ENCODE assay signal across 8 mouse cellular contexts in genomic region chr13:58215592-58216341, GRCm38 (mm10). TPM values are rescaled to one million over a fixed set of nuclear protein-coding genes. Genes with fewer than 3 reads are reported as not detected.
DNase-seq lines count a peak whose midpoint lies in the region; ATAC-seq and TF ChIP-seq lines count a peak whose summit lies in the region.

TSS of gene Ubqln1 (minus strand) at chr13:58215653.

- no peaks in the 10 kb centered on the region for H3K27me3 ChIP-seq in hindbrain, postnatal 0 days (ENCODE audit: insufficient read depth, low read length)

- WGBS in hindbrain, postnatal 0 days, result 2% methylated on average over 62 of the region's 62 CpGs

- H3K4me2 ChIP-seq in hindbrain, postnatal 0 days (ENCODE audit: low read depth, low read length), result peak within 1 kb of the TSS; percentile 68

- no peaks in the 10 kb centered on the region for H3K9me3 ChIP-seq in hindbrain, postnatal 0 days (ENCODE audit: low read length)

- H3K36me3 ChIP-seq in hindbrain, postnatal 0 days (ENCODE audit: insufficient read depth, low read length), result no peaks in the 10 kb centered on the region

- H3K4me3 ChIP-seq in gastrocnemius, adult 2 months, result peak within 1 kb of the TSS; percentile 92
- peak within 1 kb of the TSS; percentile 93 for H3K4me3 ChIP-seq in hindbrain, postnatal 0 days (ENCODE audit: low read length)
- H3K4me3 ChIP-seq in left cerebral cortex, adult 2 months, result peak within 1 kb of the TSS; percentile 92

- H3K4me1 ChIP-seq in hindbrain, postnatal 0 days (ENCODE audit: insufficient read depth, low read length), result peaks cover 14% of the 10 kb centered on the region

- DNase-seq in ZHBTc4 (ENCODE audit: low read depth, low spot score), result peak; percentile 90
- peak; percentile 94 for DNase-seq in gastrocnemius, adult 2 months
- peak; percentile 95 for DNase-seq in hindbrain, postnatal 0 days (ENCODE audit: low spot score)
- DNase-seq in left cerebral cortex, adult 2 months (ENCODE audit: extremely low spot score in 1 of 2, low spot score in 2 of 2), result peak; percentile 91 to 93
- DNase-seq in right cerebral cortex, adult 2 months (ENCODE audit: low spot score in 2 of 2), result peak; percentile 88 to 94
- DNase-seq in urinary bladder, postnatal 14 days (ENCODE audit: low spot score), result peak; percentile 88

- peak; percentile 86 for ATAC-seq in common myeloid progenitor, adult 5-6 weeks (replicated peaks; ENCODE audit: low read depth, poor library complexity, severe bottlenecking)
- ATAC-seq in hindbrain, postnatal 0 days, result peak; percentile 95
- ATAC-seq in megakaryocyte, adult 5-6 weeks (ENCODE audit: poor library complexity, severe bottlenecking), result peak; percentile 98

- peak within 1 kb of the TSS; percentile 98 for H3K27ac ChIP-seq in gastrocnemius, adult 2 months
- H3K27ac ChIP-seq in hindbrain, postnatal 0 days, result peak within 1 kb of the TSS; percentile 87
- peak within 1 kb of the TSS; percentile 96 for H3K27ac ChIP-seq in left cerebral cortex, adult 2 months

- TF ChIP-seq CTCF in gastrocnemius, adult 2 months (IDR thresholded peaks at IDR 0.05), result peak; percentile 33
- 0 out of 2 replicates have a peak, but pooled peaks have one; percentile 23 for TF ChIP-seq CTCF in hindbrain, postnatal 0 days (IDR thresholded peaks at IDR 0.05; ENCODE audit: low read depth)
- peak; percentile 46 for TF ChIP-seq CTCF in left cerebral cortex, adult 2 months (IDR thresholded peaks at IDR 0.05)

- intact Hi-C loops in gastrocnemius, adult 2 months (cut with DNase I), result no loop called here
- intact Hi-C loops in left cerebral cortex, adult 2 months (cut with DNase I), result loop anchor here (1.0 to 2.0 kb wide), 2 partner anchors 27 to 86 kb away; no protein-coding TSS in a partner anchor

- H3K9ac ChIP-seq in hindbrain, postnatal 0 days (replicated peaks; ENCODE audit: low read length), result peak within 1 kb of the TSS; percentile 83

RNA-seq across cellular contexts. Expression of gene Ubqln1, which starts in this region (rescaled TPM):
- total RNA-seq in common myeloid progenitor, adult 5-6 weeks (2017), result 70.7 and 76.1 TPM in 2 replicates
- 10 to 100 TPM; 49.0 to 51.9 TPM for total RNA-seq in gastrocnemius, adult 2 months (2021)
- total RNA-seq in hindbrain, postnatal 0 days (2014; rRNA removed), result 243 and 285 TPM in 2 replicates
- 106 and 111 TPM in 2 replicates for polyA plus RNA-seq in hindbrain, postnatal 0 days (2015; fragmentation: Nextera tagmentation; extraction: Ambion mirVana)
- 100 to 1,000 TPM; 145 to 146 TPM for total RNA-seq in left cerebral cortex, adult 2 months (2021)
- total RNA-seq in megakaryocyte, adult 5-6 weeks (2015), result 48.1 and 49.5 TPM in 2 replicates
- 55.3 and 61.5 TPM in 2 replicates for total RNA-seq in megakaryocyte, adult 5-6 weeks (2017)

Comparison
In these comparisons a context has a peak if more than half of its experiments do, and no peak if none do; other contexts are left out.
1. Peak in every context shown above with its lines: DNase-seq, ATAC-seq, H3K4me3 ChIP-seq and H3K27ac ChIP-seq.